12 mouse cellular contexts compared by ENCODE assay signal in the genomic region with DNA sequence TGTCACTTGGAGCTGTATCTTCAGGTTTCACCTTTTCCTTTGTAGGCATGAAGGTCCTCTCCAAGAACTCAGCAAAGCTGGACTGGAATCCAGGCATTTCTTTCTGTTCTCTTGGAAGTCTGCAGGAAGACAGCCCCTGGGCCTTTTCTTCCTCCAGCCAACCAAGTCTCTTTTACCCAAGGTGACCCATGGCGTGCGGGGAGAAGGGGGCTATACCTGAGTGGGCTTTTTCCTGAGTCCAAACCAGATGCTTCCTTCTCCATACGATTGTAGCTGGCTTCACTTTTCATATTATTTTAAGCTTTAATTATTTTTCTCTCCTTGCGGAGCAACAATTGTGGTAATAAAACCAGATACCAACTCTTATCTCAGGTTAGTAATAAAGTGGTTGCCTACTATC. TPM values are rescaled to one million over a fixed set of nuclear protein-coding genes. Genes with fewer than 3 reads are reported as not detected.
A peak's percentile ranks its signal among the peaks of the same experiment; 100 is the strongest.
DNase-seq lines count a peak whose midpoint lies in the region.
"Not testable (repeated sequence)": the region's sequence is repeated elsewhere in the genome, so short reads cannot be mapped to it uniquely, and the experiment has no call there.
"Had no signal": no experiment of that assay in that cellular context is flagged by ENCODE, and none has a peak within 500 bp of the region (broad histone marks: within the 10 kb centered on the region; RNA-seq: fewer than 3 reads in every experiment).

No protein-coding gene starts in this region.

- DNase-seq in adrenal gland, postnatal 14 days = peak; percentile 3
- DNase-seq in gastrocnemius, postnatal 14 days = peak; percentile 2
- peak; percentile 1 for DNase-seq in lung, postnatal 10 days
- DNase-seq in spleen, postnatal 4 days (ENCODE audit: low spot score in 2 of 2) = peak; percentile 10 to 55
- DNase-seq in urinary bladder, postnatal 10 days (ENCODE audit: low spot score) = peak; percentile 6

- intact Hi-C loops in gastrocnemius, postnatal 14 days (cut with DNase I; ENCODE audit: low total_unique reads) = not testable (repeated sequence)

RNA-seq across cellular contexts. Expression of a gene that starts 23.2 kb away (rescaled TPM):
- total RNA-seq in adrenal gland, postnatal 14 days (2021) = not detected in 2 replicates
- total RNA-seq in gastrocnemius, postnatal 14 days (2021) = not detected
- total RNA-seq: adrenal gland, adult 18-20 months; adrenal gland, adult 8-10 months; adrenal gland, postnatal 25 days; adrenal gland, postnatal 4 days; CH12.LX; common myeloid progenitor, adult 5-6 weeks had no signal

RNA-seq across cellular contexts. Expression of a gene that starts 31.3 kb away (rescaled TPM):
- total RNA-seq in adrenal gland, postnatal 14 days (2021) = 1.4 and 2.1 TPM in 2 replicates
- total RNA-seq in gastrocnemius, postnatal 14 days (2021) = 1 to 10 TPM; 1.1 TPM
- total RNA-seq: common myeloid progenitor, adult 5-6 weeks had no signal

RNA-seq across cellular contexts. Expression of a gene that starts 40.7 kb away (rescaled TPM):
- not detected in 2 replicates for total RNA-seq in adrenal gland, postnatal 14 days (2021)
- not detected for total RNA-seq in gastrocnemius, postnatal 14 days (2021)
- total RNA-seq: adrenal gland, adult 18-20 months; adrenal gland, adult 8-10 months; adrenal gland, postnatal 4 days; CH12.LX; common myeloid progenitor, adult 5-6 weeks; G1E had no signal

RNA-seq across cellular contexts. Expression of a gene that starts 57.7 kb away (rescaled TPM):
- 0.26 and 0.37 TPM in 2 replicates for total RNA-seq in adrenal gland, postnatal 14 days (2021)
- total RNA-seq in gastrocnemius, postnatal 14 days (2021) = under 1 TPM; 0.14 to 0.18 TPM
- total RNA-seq: adrenal gland, adult 18-20 months; adrenal gland, adult 8-10 months; adrenal gland, postnatal 4 days; CH12.LX; common myeloid progenitor, adult 5-6 weeks had no signal

Comparison
In these comparisons a context has a peak if more than half of its experiments do, and no peak if none do; other contexts are left out.
1. Peak in every context shown above with its lines: DNase-seq.